Mouse (Mus musculus) B cell, adult 2 months (primary cell): Measurements from ENCODE around the gene Zfp330.
A peak's percentile ranks its signal among the peaks of the same experiment; 100 is the strongest.

Source experiments
- DNase-seq, 2 experiments: peaks; one replicate each; pipeline ENCODE4 v3.0.0; 2022

Gene Zfp330

DNA sequence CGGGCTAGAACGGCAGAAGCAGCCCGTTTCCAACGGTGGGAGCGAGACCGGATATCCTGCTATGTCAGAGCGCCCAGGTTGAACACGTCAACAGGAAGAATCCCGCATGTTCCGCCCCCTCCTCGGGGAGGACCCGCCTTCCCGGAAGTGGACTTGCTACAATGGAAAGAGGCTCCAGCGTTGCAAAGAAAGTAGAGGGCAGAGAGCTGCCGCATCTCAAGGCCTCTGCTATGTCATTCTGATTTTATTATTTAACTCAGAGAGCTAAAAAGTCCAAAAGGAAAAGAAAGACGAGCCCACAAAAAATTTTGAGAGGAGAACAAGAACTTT is at the start of gene Zfp330:
Gene Zfp330, minus strand, starts transcription at position 68 of the 330 bp plus-strand sequence.
- peak; percentile 94 to 96 for DNase-seq

DNA sequence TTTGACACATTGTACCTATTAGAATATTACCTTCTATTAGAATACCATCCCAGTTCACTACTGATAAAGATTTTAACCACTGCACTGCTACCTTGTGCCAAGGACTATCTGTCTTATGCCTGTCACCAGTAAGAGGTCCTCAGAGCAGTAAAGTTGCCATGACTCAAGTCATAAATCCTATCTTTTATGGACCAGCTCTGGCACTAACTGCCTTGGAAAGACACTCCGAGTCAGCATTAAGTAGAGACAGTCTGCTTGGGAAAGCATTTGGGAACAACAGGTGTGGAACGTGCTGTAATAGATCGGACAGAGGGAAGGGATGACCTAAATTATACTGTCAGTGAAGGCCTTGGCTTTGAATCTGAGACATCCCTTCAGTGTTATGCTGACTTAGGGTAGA is 4.0 kb upstream of the Zfp330 start:
- DNase-seq = no peak

DNA sequence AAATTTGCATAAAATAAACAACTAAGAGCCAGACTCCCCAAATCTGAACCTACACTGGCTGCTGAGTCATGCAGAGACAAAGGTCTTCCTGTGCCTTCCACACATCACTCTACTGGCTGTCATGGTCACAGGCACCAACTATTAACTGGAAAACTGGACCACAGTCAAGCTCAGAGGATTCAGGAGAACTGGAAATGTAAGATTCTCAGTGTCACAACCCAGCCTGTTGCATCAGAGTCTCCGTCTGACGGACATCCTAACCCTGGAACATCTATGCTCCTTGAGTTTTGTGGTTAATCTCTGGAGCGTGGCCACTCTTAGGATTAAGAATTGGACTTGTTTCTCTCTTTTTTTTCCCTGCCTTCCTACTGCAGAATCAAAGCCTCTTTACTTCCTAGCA is 3.4 kb upstream of the Zfp330 start:
- DNase-seq = no peak

DNA sequence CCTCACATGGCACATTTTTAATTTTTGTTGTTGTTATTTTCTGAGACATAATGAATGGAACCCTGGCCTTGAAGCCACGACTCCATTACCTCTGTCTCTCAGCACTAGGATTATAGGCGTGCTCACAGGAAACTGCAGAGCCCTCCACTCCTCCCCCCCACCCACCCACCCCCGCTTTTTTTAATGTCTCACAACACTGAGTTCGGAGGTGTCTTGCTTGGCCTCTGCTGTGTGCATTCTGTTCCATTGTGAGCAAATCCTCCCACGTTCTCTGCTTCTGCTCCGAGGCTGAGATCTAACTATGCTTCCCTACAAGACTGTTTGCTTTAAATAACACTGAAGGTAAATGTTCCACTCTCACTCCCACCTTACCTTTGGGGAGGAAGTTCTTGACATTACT is 522 bp upstream of the Zfp330 start:
- DNase-seq = no peak

DNA sequence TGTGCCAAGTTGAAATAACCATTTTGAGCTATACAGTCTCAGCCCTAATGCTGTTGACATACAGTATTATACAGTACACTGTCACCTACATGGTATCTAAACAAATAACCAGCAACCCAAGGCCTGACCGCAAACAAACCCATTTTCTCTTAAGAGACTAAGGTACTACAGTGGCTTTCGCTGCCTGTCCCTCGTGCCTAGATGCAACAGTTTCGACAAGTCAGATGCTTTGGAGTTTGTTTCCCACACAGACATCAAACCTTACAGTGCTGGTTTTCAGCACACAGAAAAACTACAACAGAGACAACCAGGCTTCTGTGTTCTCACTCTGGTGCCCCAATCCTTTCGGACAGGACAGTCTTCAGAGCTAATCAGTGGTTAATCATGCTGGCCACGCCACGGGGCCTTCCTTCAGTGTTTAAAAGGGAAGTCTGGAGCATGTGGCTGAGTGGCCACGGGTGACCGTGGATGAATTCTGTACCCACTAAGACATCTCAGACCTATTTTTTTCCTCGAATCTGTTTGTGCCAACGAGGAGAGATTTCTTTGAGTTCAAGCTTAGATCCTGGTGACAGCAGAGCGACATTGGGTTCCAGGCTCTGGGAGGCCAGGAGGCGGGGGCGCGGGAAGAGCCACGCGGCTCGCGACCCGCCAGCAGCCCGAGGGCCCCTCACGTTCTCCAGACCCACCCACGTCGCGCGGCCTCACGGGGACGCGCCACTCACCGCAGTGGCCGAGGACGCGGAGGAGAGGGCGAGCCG is 448 bp downstream of the Zfp330 start:
- peak in 1 of 2 experiments; percentile 51 for DNase-seq

DNA sequence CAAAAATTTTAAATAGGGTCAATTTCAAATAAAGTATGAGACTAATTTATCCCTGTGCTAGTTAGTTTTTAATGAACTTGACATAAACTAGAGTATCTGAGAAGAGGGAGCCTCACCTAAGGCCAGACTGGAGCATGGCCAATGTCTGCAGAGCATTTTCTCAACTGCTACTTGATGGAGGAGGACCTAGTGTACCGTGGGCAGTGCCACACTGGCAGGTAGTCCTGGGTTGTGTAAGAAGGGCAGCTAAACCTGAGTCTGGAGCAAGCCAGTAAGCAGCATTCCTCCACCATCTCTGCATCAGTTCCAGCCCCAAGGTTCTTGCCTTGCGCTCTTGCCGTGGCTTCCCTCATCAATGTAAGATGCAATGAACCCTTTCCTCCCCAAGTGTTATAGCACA is 3.1 kb downstream of the Zfp330 start:
- no peak for DNase-seq

DNA sequence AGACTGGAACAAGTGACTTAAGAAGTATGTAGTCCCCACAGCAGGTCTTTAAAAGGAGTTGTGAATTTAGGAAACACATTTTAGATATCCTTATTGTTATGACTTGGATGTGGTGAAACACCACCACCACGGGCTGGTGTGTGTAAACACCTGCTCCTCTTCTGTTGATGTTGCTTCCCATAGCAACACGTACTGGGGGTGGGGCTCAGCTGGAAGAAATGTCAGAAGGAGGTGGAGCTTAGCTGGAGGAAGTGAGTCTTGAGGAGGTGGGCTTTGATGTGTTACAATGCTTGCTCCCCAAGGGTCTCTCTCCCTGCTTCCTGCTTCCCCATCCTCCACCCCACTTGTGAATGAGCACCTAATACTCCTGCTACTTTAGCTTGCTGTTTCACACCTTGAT is 14.9 kb downstream of the Zfp330 start:
- peak; percentile 12 to 18 for DNase-seq

DNA sequence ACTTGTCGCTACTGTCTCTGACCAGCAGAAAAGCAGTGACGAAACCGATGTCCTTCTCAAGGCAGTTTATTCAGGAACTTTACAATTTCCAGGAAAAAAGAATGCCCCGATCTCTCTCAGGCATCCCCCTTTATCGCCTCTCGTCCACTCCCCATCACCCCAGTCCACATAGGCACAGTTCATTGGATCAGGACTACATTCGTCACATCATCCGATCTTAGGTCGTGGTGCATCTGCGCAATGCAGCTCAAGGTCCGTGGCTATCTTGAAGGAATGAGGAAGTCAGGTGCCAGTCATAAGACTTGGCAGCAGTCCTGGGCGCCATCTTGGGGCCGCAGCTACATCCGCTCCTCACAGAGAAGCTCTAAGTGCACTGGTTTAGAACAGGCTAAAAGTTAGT is 19.0 kb downstream of the Zfp330 start:
- DNase-seq = no peak

DNA sequence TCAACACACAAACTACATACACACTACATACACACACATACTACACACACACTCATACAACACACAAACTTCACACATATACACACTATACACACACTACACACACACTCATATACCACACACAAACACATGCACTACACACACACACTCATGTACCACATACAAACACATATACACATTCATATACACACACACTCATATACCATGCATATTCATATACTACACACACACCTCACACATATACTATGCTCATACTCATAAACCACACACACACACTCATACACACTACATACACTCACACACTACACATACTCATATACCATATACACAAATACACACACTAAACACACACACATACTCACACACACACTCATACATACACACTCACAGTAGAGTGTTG is 27.3 kb downstream of the Zfp330 start:
- no peak for DNase-seq

DNA sequence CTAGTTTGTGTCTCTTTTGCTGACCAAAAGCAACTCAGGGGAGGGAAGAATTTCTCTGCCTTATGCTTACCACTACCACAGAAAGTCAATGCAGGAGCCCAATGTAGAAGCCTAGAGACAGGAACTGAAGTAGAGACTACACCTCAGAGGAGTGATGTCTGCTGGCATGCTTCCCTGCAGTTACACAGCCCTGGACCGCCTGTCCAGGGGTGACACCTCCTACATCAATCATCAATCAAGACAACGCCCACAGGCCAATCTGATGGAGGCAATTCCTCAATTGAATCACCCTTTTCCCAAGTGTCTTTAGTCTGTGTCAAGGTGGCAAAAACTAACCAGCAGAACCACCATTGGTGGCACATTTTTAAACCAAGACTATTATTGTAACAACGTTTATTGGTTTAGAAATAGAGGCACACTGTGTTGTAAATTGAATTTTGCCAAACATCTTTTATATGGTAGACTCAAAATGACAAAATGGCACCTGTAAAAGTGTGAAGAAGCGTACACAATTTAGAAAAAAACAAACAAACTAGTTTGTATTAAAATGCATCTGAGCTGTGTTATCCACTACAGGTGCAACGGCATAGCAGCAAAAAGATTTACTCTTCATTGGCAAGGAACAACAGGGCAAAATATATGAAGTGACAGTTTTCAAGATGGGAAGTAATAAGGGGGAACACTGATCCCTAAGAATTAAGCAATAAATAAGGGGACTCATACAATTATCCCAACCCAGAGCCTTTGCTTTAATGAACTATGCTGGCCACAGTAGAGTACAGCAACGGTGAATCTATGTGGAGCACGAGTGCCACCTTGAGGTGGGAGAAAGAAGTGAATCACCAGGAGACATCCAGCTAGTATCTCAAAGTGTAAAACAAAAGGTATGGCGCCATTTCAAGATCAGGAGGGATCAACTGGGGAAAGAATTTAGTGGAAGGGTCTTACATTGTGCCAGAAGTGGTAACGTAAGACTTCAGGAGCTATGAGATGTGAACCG is 29.8 kb downstream of the Zfp330 start:
- peak; percentile 84 for DNase-seq
